Mouse (Mus musculus): ENCODE data around the gene Gm8267. TPM values are rescaled to one million over a fixed set of nuclear protein-coding genes. Genes with fewer than 3 reads are reported as not detected.
"Not testable (repeated sequence)": the region's sequence is repeated elsewhere in the genome, so short reads cannot be mapped to it uniquely, and the experiment has no call there.

The Gm8267 gene
- total RNA-seq (2021), result not detected

GRCm38 (mm10) chr14:44750240-44750639 is at the start of gene Gm8267:
TSS of gene Gm8267 (minus strand) at chr14:44750340.
- DNase-seq, result no peak
- intact Hi-C loops (cut with DNase I), result no loop called here

DNA sequence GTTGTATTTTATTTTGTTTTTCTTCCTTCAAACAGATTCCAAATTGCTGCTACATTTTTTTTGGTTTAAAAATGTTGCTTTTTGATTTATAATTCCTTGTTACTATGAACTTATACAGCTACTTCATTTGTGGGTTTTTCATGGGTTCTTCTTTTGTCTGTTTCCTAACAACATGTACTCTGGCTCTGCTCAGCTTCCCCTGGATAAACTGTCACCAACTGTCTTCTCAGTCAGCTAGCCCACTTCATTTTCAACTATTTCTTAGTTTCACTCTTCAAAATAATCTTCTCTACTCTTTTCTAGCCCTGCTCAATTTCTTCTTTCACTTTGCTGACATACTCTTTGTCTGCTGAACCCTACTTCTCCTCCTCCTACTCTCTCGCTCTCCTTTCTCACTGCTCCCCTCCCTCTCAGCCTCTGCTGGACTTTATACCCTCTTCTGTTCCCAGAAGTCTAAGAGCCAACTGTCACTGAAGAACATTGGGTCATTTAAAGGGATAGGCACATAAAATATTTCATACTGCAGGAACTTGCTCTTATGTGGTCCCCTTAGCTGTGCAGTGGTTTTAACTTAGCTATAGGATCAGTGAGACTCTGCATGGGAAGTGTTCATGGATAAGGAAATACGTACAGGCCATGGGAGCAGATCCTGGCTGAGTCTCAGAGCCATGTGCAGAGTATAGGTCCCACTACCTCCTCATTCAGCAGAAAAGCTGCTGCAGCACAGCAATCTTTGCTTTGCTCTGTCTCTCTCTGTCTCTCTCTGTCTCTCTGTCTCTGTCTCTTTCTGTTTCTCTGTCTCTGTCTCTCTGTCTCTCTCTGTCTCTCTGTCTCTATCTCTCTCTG is 39.6 kb upstream of the Gm8267 start:
- DNase-seq; intact Hi-C loops (cut with DNase I): not testable (repeated sequence)

GRCm38 (mm10) chr14:44742789-44743188 is 7.4 kb downstream of the Gm8267 start:
- intact Hi-C loops (cut with DNase I); DNase-seq: not testable (repeated sequence)

GRCm38 (mm10) chr14:44730711-44731110 is 19.4 kb downstream of the Gm8267 start:
- DNase-seq; intact Hi-C loops (cut with DNase I): not testable (repeated sequence)

DNA sequence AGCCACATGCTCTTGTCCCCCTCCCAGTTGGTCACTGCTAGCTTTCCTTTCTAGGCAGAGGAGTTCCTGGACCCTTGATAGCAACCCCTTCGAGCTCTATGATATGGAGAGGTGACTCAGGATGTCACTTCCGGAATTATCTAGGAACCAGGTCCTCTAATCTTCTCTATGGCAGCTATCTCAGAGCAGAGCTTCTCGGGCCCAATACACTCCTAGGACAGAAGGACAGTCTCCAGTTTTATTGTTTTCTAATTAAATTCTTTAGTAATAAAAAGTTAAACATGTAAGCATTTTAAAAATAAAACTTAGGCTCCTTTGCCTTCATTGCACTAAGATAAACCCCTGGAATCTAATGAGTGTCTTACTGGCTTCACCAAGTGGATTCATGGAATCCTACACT is 43.8 kb downstream of the Gm8267 start, which contains the start of gene Gm8257:
Gm8257 (minus strand) TSS at position 101 of the 400 bp plus-strand sequence.
- DNase-seq; intact Hi-C loops (cut with DNase I): not testable (repeated sequence)

Other genes starting within 250 kb of the Gm8267 start
- gene Gm17093, start 232.1 kb downstream of the Gm8267 start, total RNA-seq (2021), result not detected
- not detected for gene Gm8247, start 167.2 kb downstream of the Gm8267 start, total RNA-seq (2021)
- gene Gm5624, start 122.4 kb downstream of the Gm8267 start, total RNA-seq (2021), result not detected
- not detected for gene Gm8257, start 43.9 kb downstream of the Gm8267 start, total RNA-seq (2021)
- not detected for gene Ptgdr, start 109.0 kb upstream of the Gm8267 start, total RNA-seq (2021)
- under 1 TPM; 0.25 to 0.45 TPM for gene Ptger2, start 237.9 kb upstream of the Gm8267 start, total RNA-seq (2021)

All from heart, postnatal 10 days (tissue).